Mouse (Mus musculus): ENCODE measurements around the gene Kif1bp. TPM values are rescaled to one million over a fixed set of nuclear protein-coding genes. Genes with fewer than 3 reads are reported as not detected.

Kif1bp gene
- polyA plus RNA-seq, 1 experiment from 2014 or later, result 41.6 TPM

DNA sequence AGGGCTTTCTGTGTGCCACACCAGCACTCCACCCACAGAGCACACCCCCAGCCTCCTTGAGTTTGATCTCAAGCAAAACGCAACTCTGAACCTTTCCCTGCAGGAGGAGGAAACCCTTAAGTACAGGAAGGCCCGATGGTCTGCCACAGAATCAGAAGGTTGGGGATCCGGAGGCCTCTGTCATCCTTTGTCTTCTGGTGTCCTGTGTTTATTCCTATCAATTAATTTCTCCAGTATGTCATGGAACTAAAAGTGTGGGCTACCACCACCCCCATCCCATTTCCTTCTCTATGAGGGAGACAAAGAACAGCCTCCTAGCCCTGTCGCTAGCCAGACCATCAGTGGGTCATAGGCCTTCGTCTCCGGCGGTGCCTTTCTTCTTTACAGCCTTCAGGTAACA lies 43.7 kb downstream of the Kif1bp start:
- WGBS, result 77% methylated on average over 7 of the region's 7 CpGs
- H3K4me2 ChIP-seq (replicated peaks; ENCODE audit: low read depth, low read length), result no peak overlapping the region

DNA sequence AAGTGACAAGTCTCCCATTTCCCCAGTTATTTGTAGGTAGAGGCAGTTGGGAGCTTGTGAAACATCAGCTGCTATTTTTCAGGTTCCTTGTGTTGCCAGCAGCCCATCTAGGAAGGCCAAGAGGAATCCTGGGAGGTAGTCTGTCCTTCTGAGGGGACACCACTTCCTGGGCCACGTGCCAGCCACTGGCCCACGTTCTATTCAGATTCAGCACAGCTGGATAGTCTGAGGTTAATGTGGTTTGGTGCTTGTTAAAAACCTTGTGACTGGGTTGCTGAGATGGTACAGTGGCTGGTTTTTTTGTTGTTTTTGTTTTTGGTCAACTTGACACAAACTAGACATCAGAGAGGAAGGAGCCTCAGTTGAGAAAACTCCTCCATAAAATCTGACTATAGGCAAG lies 45.4 kb downstream of the Kif1bp start:
- no peak for ATAC-seq (ENCODE audit: insufficient number of reproducible peaks, insufficient read depth, low FRiP score, low read depth)
- 69% methylated on average over 2 of the region's 2 CpGs for WGBS
- H3K9ac ChIP-seq (replicated peaks; ENCODE audit: low read depth, low read length), result no peak overlapping the region
- no peaks in the 10 kb centered on the region for H3K4me1 ChIP-seq (ENCODE audit: control insufficient read depth, insufficient read depth, low read length)
- no peak overlapping the region for H3K4me3 ChIP-seq (ENCODE audit: low read depth, low read length)
- H3K4me2 ChIP-seq (replicated peaks; ENCODE audit: low read depth, low read length), result no peak overlapping the region
- H3K27ac ChIP-seq (ENCODE audit: low read length), result no peak overlapping the region
- no peaks in the 10 kb centered on the region for H3K9me3 ChIP-seq (ENCODE audit: control insufficient read depth, low read depth, low read length)
- no peaks in the 10 kb centered on the region for H3K36me3 ChIP-seq (ENCODE audit: control insufficient read depth, insufficient read depth, low read length)
- H3K27me3 ChIP-seq (ENCODE audit: control insufficient read depth, insufficient read depth, low read length), result no peaks in the 10 kb centered on the region

More for the DNA sequence above, 43.7 kb downstream of the Kif1bp start:
- Histone ChIP-seq H3K9ac (replicated peaks; ENCODE audit: low read depth, low read length) (no peak overlapping the region), H3K27me3 (ENCODE audit: control insufficient read depth, insufficient read depth, low read length) (no peaks in the 10 kb centered on the region), H3K27ac (ENCODE audit: low read length) (no peak overlapping the region), H3K4me3 (ENCODE audit: low read depth, low read length) (no peak overlapping the region), H3K4me1 (ENCODE audit: control insufficient read depth, insufficient read depth, low read length) (no peaks in the 10 kb centered on the region), H3K36me3 (ENCODE audit: control insufficient read depth, insufficient read depth, low read length) (no peaks in the 10 kb centered on the region), H3K9me3 (ENCODE audit: control insufficient read depth, low read depth, low read length) (no peaks in the 10 kb centered on the region)
- ATAC-seq (ENCODE audit: insufficient number of reproducible peaks, insufficient read depth, low FRiP score, low read depth), result no peak

DNA sequence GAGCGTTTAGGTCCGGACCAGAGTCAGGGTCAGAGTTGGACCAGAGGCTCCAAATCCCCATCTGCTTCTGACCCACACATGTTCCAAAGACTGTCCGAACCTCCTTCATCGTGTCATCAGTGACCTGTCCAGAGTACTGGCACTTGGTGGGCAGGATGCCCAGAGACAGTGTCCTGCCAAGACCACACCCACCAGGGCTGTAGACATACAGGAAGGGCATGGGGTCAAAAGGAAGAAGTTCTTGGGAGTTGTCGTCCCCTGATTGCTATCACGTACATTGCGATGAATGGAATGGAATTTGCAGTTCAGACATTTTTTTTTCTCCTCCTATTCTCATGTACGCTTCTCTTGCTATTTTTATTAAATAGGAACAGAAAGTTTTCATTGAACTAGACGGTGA lies 48.1 kb downstream of the Kif1bp start:
- no peak for ATAC-seq (ENCODE audit: insufficient number of reproducible peaks, insufficient read depth, low FRiP score, low read depth)
- no peaks in the 10 kb centered on the region for H3K9me3 ChIP-seq (ENCODE audit: control insufficient read depth, low read depth, low read length)
- H3K4me2 ChIP-seq (replicated peaks; ENCODE audit: low read depth, low read length), result no peak overlapping the region
- no peak overlapping the region for H3K9ac ChIP-seq (replicated peaks; ENCODE audit: low read depth, low read length)
- no peak overlapping the region for H3K27ac ChIP-seq (ENCODE audit: low read length)
- no peak overlapping the region for H3K4me3 ChIP-seq (ENCODE audit: low read depth, low read length)
- no peaks in the 10 kb centered on the region for H3K36me3 ChIP-seq (ENCODE audit: control insufficient read depth, insufficient read depth, low read length)
- WGBS, result 70% methylated on average over 9 of the region's 9 CpGs
- H3K4me1 ChIP-seq (ENCODE audit: control insufficient read depth, insufficient read depth, low read length), result no peaks in the 10 kb centered on the region
- H3K27me3 ChIP-seq (ENCODE audit: control insufficient read depth, insufficient read depth, low read length), result no peaks in the 10 kb centered on the region

DNA sequence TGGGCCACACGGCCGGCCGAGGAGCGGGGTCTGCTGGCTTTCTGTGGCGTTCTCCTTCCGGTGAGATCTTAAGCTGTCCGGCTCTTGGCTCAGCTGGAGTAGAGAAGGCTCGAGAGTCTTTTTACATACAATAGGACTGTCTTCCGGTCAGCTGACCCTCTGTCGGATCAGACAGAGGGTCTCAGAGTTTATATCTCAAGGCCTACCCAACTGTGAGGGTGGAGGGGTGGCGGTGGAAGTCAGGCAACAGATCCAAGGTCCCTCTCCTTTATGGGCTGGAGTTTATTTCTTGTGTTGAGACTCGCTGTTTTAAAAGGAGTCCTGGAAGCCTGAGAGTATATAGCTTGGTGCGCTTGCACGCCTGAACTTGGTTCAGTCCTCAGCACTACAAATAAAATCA lies 50.9 kb downstream of the Kif1bp start, which contains the start of gene Srgn:
Srgn (minus strand) TSS at position 101 of the 400 bp plus-strand sequence.
- Histone ChIP-seq H3K9ac (replicated peaks; ENCODE audit: low read depth, low read length) (no peak within 1 kb of the TSS), H3K27ac (ENCODE audit: low read length) (no peak within 1 kb of the TSS), H3K4me1 (ENCODE audit: control insufficient read depth, insufficient read depth, low read length) (no peaks in the 10 kb centered on the region), H3K4me2 (replicated peaks; ENCODE audit: low read depth, low read length) (no peak within 1 kb of the TSS), H3K36me3 (ENCODE audit: control insufficient read depth, insufficient read depth, low read length) (no peaks in the 10 kb centered on the region), H3K27me3 (ENCODE audit: control insufficient read depth, insufficient read depth, low read length) (no peaks in the 10 kb centered on the region), H3K9me3 (ENCODE audit: control insufficient read depth, low read depth, low read length) (no peaks in the 10 kb centered on the region), H3K4me3 (ENCODE audit: low read depth, low read length) (no peak within 1 kb of the TSS)
- no peak for ATAC-seq (ENCODE audit: insufficient number of reproducible peaks, insufficient read depth, low FRiP score, low read depth)
- WGBS, result 87% methylated on average over 14 of the region's 14 CpGs

DNA sequence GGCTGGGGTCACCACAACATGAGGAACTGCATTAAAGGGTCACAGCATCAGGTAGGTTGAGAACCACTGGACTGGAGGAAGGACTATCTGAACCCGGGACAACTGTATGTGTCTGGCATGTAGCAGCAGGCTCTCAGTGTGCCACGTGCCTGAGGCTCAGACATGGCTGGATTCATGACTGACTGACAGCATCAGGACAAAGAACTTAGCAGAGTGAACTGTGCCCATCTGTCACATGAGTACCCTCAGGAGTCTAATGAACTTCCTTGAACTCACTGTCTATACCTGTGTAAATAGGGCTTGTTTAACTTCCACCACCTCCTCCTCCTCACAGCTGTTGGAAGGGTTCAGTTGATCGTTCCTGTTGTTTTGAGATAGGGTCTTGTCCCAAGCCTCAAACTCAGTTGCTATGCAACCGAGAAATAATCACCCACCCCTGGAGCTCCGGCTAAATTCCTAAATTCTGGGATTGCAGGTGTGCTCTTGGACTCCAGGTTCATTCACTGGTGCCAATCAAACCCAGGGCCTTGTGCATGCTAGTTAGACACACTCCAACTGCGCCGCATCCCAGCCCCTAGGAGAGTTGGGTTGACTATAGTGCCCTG lies 55.8 kb downstream of the Kif1bp start:
- H3K27me3 ChIP-seq (ENCODE audit: control insufficient read depth, insufficient read depth, low read length), result no peaks in the 10 kb centered on the region
- 64% methylated on average over 7 of the region's 7 CpGs for WGBS
- H3K9me3 ChIP-seq (ENCODE audit: control insufficient read depth, low read depth, low read length), result no peaks in the 10 kb centered on the region
- H3K27ac ChIP-seq (ENCODE audit: low read length), result no peak overlapping the region
- no peak overlapping the region for H3K9ac ChIP-seq (replicated peaks; ENCODE audit: low read depth, low read length)
- H3K36me3 ChIP-seq (ENCODE audit: control insufficient read depth, insufficient read depth, low read length), result no peaks in the 10 kb centered on the region
- H3K4me3 ChIP-seq (ENCODE audit: low read depth, low read length), result no peak overlapping the region
- no peak overlapping the region for H3K4me2 ChIP-seq (replicated peaks; ENCODE audit: low read depth, low read length)
- ATAC-seq (ENCODE audit: insufficient number of reproducible peaks, insufficient read depth, low FRiP score, low read depth), result no peak
- H3K4me1 ChIP-seq (ENCODE audit: control insufficient read depth, insufficient read depth, low read length), result no peaks in the 10 kb centered on the region

DNA sequence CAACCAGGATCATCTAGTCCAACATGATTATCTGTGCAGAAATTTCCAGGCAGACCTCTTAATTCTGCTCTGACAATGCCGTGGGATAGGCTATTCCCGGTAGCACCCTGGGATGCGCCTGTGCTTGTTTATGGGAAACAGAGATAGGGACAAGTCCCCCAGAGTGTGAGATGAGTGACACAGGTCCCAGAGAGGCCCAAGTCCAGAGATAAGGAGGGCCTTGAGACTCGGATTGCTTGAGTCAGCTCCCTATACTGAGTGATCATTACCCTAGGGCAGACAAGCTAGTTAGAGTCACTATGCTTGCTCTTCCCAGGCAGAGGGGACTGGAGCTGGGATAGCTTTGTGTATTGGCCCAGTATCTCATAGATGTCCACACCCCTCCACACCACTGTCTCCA lies 56.5 kb downstream of the Kif1bp start:
- WGBS, result 46% methylated on average over 4 of the region's 4 CpGs
- H3K4me3 ChIP-seq (ENCODE audit: low read depth, low read length), result no peak overlapping the region
- no peak overlapping the region for H3K9ac ChIP-seq (replicated peaks; ENCODE audit: low read depth, low read length)
- H3K36me3 ChIP-seq (ENCODE audit: control insufficient read depth, insufficient read depth, low read length), result no peaks in the 10 kb centered on the region
- no peaks in the 10 kb centered on the region for H3K27me3 ChIP-seq (ENCODE audit: control insufficient read depth, insufficient read depth, low read length)
- H3K4me2 ChIP-seq (replicated peaks; ENCODE audit: low read depth, low read length), result no peak overlapping the region
- ATAC-seq (ENCODE audit: insufficient number of reproducible peaks, insufficient read depth, low FRiP score, low read depth), result no peak
- no peaks in the 10 kb centered on the region for H3K9me3 ChIP-seq (ENCODE audit: control insufficient read depth, low read depth, low read length)
- H3K4me1 ChIP-seq (ENCODE audit: control insufficient read depth, insufficient read depth, low read length), result no peaks in the 10 kb centered on the region
- no peak overlapping the region for H3K27ac ChIP-seq (ENCODE audit: low read length)

DNA sequence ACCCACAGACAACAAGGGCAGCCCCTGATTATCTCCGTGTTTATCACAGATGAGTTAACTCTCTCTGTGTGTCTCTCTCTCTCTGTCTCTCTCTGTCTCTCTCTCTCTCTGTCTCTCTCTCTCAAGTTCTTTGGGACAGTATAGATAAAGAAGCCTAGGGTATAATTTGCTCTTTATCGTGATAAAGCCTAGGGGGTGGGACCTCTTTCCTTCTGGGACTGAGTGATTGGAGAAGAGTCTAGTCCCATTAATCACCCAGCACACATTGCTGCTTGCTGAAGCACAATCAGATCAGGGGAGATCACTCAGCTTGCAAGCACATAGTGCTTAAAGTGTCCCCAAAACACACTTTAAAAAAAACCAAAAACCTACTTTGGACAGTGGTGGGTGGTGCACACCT lies 57.3 kb downstream of the Kif1bp start:
- ATAC-seq (ENCODE audit: insufficient number of reproducible peaks, insufficient read depth, low FRiP score, low read depth), result no peak
- H3K4me3 ChIP-seq (ENCODE audit: low read depth, low read length), result no peak overlapping the region

DNA sequence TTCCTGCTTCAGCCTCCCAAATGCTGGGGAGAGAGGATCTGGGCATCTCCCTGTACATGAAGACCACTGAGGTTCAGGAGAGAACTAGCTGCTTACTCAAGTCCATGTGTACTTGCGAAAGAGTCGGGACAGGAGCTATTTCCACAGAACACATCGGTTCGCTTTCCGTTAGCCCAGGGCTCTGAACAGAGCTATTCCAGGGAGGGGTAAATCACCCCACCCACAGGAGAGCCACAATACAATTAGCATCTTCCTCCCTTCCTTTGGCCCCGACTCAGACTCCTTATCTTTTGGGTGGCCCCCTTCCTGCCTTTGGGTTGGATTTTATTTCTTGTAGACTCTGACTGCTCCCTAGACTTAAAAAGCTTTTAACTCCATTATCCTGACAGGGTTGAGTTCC lies 60.7 kb downstream of the Kif1bp start:
- H3K36me3 ChIP-seq (ENCODE audit: control insufficient read depth, insufficient read depth, low read length), result no peaks in the 10 kb centered on the region
- H3K9ac ChIP-seq (replicated peaks; ENCODE audit: low read depth, low read length), result no peak overlapping the region
- H3K27me3 ChIP-seq (ENCODE audit: control insufficient read depth, insufficient read depth, low read length), result no peaks in the 10 kb centered on the region
- ATAC-seq (ENCODE audit: insufficient number of reproducible peaks, insufficient read depth, low FRiP score, low read depth), result no peak
- WGBS, result 83% methylated on average over 6 of the region's 6 CpGs
- H3K4me3 ChIP-seq (ENCODE audit: low read depth, low read length), result no peak overlapping the region
- no peaks in the 10 kb centered on the region for H3K9me3 ChIP-seq (ENCODE audit: control insufficient read depth, low read depth, low read length)
- no peak overlapping the region for H3K4me2 ChIP-seq (replicated peaks; ENCODE audit: low read depth, low read length)
- H3K4me1 ChIP-seq (ENCODE audit: control insufficient read depth, insufficient read depth, low read length), result no peaks in the 10 kb centered on the region
- no peak overlapping the region for H3K27ac ChIP-seq (ENCODE audit: low read length)

More for the DNA sequence above, 57.3 kb downstream of the Kif1bp start:
- Histone ChIP-seq H3K36me3 (ENCODE audit: control insufficient read depth, insufficient read depth, low read length) (no peaks in the 10 kb centered on the region), H3K27me3 (ENCODE audit: control insufficient read depth, insufficient read depth, low read length) (no peaks in the 10 kb centered on the region), H3K9ac (replicated peaks; ENCODE audit: low read depth, low read length) (no peak overlapping the region), H3K4me1 (ENCODE audit: control insufficient read depth, insufficient read depth, low read length) (no peaks in the 10 kb centered on the region), H3K4me2 (replicated peaks; ENCODE audit: low read depth, low read length) (no peak overlapping the region), H3K27ac (ENCODE audit: low read length) (no peak overlapping the region), H3K9me3 (ENCODE audit: control insufficient read depth, low read depth, low read length) (no peaks in the 10 kb centered on the region)
- 64% methylated on average over 2 of the region's 2 CpGs for WGBS

DNA sequence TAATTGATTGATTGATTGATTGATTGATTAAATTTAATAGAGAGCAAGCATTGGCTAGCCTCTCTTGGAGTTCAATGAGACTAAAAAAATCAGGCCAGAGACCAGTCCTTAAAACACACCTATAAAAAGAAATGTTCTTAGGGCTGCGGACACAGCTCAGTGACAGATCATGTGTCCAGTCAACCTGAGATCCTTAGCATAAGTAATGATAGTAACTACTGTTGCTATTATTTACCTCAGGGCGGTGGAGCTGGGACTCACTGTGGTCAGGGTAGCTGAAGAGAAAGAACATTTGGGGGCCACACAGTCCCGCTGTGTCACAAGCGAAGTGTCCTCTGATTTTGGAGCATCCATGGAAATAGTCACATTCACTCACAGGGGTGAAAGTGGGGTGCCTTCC lies 65.4 kb downstream of the Kif1bp start:
- Histone ChIP-seq H3K27ac (ENCODE audit: low read length) (no peak overlapping the region), H3K4me2 (replicated peaks; ENCODE audit: low read depth, low read length) (no peak overlapping the region), H3K9ac (replicated peaks; ENCODE audit: low read depth, low read length) (no peak overlapping the region), H3K4me3 (ENCODE audit: low read depth, low read length) (no peak overlapping the region), H3K36me3 (ENCODE audit: control insufficient read depth, insufficient read depth, low read length) (no peaks in the 10 kb centered on the region), H3K9me3 (ENCODE audit: control insufficient read depth, low read depth, low read length) (no peaks in the 10 kb centered on the region), H3K27me3 (ENCODE audit: control insufficient read depth, insufficient read depth, low read length) (no peaks in the 10 kb centered on the region), H3K4me1 (ENCODE audit: control insufficient read depth, insufficient read depth, low read length) (no peaks in the 10 kb centered on the region)
- ATAC-seq (ENCODE audit: insufficient number of reproducible peaks, insufficient read depth, low FRiP score, low read depth), result no peak
- 92% methylated on average over 4 of the region's 4 CpGs for WGBS

Measured in stomach, embryonic 14.5 days (tissue).